Mouse (Mus musculus) c-Kit-positive CD71-positive TER-119-positive erythroid progenitor cells, embryonic 14.5 days (primary cell): ENCODE results near the gene Hes2.
A peak's percentile ranks its signal among the peaks of the same experiment; 100 is the strongest.

Source experiments
- DNase-seq: peaks from one replicate; pipeline ENCODE4 v3.0.0-alpha.2; 2013; ENCODE audit warnings: low spot score

The Hes2 gene

GRCm38 (mm10) chr4:152160748-152161147 is 2.1 kb downstream of the Hes2 start:
- no peak for DNase-seq

- no peak for DNase-seq
Measured at GRCm38 (mm10) chr4:152161601-152162000, 2.9 kb downstream of the Hes2 start.

- no peak for DNase-seq
Measured at GRCm38 (mm10) chr4:152162748-152163147, 4.1 kb downstream of the Hes2 start.

GRCm38 (mm10) chr4:152165036-152165931 is 6.6 kb downstream of the Hes2 start:
- DNase-seq: no peak

- DNase-seq: no peak
Measured at GRCm38 (mm10) chr4:152168052-152168451, 9.4 kb downstream of the Hes2 start.

- no peak for DNase-seq
Measured at GRCm38 (mm10) chr4:152169103-152169502, 10.4 kb downstream of the Hes2 start.

- DNase-seq: no peak
Measured at GRCm38 (mm10) chr4:152170286-152170685, 11.6 kb downstream of the Hes2 start.

GRCm38 (mm10) chr4:152171543-152171942 is 12.9 kb downstream of the Hes2 start:
- DNase-seq: no peak

- DNase-seq: peak; percentile 79
Measured at GRCm38 (mm10) chr4:152173041-152173440, 14.4 kb downstream of the Hes2 start.

GRCm38 (mm10) chr4:152173956-152174355 is 15.3 kb downstream of the Hes2 start:
- DNase-seq: no peak

GRCm38 (mm10) chr4:152176638-152177037 is 18.0 kb downstream of the Hes2 start:
- DNase-seq: no peak

GRCm38 (mm10) chr4:152177174-152177536 is 18.5 kb downstream of the Hes2 start:
- DNase-seq: no peak

GRCm38 (mm10) chr4:152177537-152178343 is 19.1 kb downstream of the Hes2 start, which contains the start of gene Acot7:
Acot7 (plus strand) TSS chr4:152178134.
- peak; percentile 86 for DNase-seq

GRCm38 (mm10) chr4:152178344-152178864 is 19.7 kb downstream of the Hes2 start:
- DNase-seq: no peak

- DNase-seq: no peak
Measured at GRCm38 (mm10) chr4:152178916-152179705, 20.4 kb downstream of the Hes2 start.

- DNase-seq: no peak
Measured at GRCm38 (mm10) chr4:152179946-152180660, 21.4 kb downstream of the Hes2 start.

- no peak for DNase-seq
Measured at GRCm38 (mm10) chr4:152182205-152182604, 23.5 kb downstream of the Hes2 start.

GRCm38 (mm10) chr4:152184353-152185035 is 25.8 kb downstream of the Hes2 start:
- no peak for DNase-seq

GRCm38 (mm10) chr4:152185137-152185509 is 26.5 kb downstream of the Hes2 start:
- peak; percentile 66 for DNase-seq

- no peak for DNase-seq
Measured at GRCm38 (mm10) chr4:152185510-152186204, 27.0 kb downstream of the Hes2 start.
